Mouse (Mus musculus) retina, postnatal 7 days (tissue): ENCODE results near the gene Fanca.
A peak's percentile ranks its signal among the peaks of the same experiment; 100 is the strongest.
"Not testable (repeated sequence)": the region's sequence is repeated elsewhere in the genome, so short reads cannot be mapped to it uniquely, and the experiment has no call there.

Source experiments
- DNase-seq: peaks from one replicate; pipeline ENCODE4 v3.0.0-alpha.2; 2012; ENCODE audit warnings: low read depth, low spot score

Gene Fanca

DNA sequence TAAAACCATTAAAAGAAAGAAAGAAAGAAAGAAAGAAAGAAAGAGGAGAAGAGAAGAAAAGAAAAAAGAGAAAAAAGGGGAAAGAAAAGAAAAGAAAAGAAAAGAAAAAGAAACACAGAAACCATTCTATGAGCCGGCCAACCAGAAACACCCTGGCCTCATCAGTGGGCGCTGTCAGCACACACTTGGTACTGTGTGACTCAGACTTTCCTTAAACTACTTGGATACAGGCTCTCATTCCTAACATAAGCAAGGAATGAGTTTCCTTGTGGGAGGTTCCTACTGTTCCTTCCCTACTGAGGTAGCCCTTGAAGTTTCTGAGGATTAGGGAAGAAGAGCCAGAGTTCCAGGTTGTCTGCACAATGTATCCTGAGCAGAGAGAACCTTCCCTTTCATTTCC, 12.9 kb upstream of the Fanca start:
- DNase-seq = no peak

DNA sequence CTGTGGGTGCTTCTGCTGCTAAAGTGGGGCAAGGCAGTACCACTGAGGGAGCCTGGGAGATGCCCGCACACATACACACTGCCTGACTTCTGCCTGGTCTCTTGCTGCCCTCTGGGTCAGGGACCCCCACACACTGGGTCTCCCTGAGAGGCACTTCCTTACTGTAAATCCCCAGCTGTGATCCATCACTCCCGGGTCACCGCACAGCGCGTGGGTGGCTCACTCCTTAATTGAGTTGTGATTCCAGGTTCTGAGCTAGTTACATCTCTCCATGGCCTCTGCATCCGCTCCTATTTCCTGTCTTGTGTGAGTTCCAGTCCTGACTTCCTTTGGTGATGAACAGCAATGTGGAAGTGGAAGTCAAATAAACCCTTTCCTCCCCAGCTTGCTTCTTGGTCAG, 12.3 kb upstream of the Fanca start:
- no peak for DNase-seq

DNA sequence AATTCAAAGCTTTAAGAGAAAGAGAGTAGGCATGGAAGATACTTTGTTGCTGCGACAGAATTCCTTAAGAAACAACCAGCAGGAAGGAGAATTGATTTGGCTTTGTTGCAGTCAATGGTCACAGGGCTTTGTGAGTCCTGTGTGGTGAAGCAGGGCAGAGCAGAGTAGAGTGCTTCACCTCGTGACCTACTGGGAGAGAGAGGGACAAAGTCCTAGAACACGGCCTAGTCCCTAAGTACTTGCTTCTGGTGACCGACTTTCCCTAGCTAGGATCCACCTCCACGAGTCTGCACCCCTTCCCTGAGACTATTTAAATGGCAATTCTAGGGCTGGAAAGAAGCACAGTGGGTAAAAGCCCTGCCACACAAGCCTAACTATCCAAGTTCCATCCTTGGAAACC, 11.6 kb upstream of the Fanca start:
- DNase-seq = no peak

DNA sequence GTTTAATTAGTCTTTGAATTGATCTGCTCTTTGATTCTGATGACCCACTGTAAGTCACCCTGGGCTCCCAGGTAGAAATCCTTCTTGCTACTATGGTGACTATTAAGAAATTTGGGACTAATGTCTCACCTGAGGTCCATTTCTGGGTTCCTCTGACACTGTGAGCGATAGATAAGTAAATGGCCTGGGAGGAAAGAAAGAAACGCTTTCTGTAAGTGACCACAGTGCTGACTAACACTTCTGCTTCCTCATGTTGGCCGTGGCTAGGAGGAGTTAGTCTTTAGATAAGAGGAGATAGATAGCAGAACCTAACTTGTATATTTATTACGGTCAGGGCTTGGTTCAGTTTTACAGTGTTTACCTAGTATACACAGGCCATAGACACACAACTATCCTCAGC, 11.0 kb upstream of the Fanca start:
- no peak for DNase-seq

DNA sequence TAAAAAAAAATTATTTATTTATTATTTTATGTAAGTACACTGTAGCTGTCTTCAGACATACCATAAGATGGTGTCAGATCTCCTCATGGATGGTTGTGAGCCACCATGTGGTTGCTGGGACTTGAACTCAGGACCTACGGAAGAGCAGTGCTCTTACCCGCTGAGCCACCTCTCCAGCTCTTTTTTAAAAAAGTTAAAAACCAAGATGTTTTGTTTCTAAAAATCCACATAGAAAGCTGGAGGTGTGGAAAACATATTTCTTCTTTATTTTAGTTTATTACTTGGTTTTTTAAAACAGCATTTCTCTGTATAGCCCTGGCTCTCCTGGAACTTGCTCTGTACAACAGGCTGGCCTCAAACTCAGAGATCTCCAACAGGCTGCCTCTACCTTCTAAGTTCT, 10.2 kb upstream of the Fanca start:
- DNase-seq = no peak

DNA sequence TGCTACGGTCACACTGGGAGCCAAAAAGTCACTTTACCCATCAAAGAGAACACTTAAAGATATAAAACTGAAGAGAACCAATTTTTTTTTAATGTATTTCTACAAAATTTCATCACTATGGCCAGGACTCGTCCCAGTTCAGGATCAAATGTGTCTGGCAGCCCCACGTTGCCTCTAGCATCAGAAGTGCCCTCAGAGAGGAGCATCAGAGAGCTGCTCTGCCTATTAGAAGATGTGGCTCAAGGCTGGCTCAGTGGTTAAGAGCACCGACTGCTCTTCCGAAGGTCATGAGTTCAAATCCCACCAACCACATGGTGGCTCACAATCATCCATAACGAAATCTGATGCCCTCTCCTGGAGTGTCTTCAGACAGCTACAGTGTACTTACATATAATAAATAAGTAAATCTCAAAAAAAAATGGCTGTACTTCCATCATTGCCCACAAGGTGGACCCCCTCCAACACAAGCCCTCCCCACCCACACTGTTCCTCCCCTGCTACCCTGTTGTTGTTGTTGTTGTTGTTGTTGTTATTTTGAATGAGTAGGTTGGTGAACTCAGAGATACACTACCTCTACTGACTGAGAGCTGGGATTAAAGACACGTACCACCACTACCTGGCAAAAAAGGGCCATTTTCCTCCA, 1.3 kb upstream of the Fanca start:
- peak; percentile 41 for DNase-seq

DNA sequence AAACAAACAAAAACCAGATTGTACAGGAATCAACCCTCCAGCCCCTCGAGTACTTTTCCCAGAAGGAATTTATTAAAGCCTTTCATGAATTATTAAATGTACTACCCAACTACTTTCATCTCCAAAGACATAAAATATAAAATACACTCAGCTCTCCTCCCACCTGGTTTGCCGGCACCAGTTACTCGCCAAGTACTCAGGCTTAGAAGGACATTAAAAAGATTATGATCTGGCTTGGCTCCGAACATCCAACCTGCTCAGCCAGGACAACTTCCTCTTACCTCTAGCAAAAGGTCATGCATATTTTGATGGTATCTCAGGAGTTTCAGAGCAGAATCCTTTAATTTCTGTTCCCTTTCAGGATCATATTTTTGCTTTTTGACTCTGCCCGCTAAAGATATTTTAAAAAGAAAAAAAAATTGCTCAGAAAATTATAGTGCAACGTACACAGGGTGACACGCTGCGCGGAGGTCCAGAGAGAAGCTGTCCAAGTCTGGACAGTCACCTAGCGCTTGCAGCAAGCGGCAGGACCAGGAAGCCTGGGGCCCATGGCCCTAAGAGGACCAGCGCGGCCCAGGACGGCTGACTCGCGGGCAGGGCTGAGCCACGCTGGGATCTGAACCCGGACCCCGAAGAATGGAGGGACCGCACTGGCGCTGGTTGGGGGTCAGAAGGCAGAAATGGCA, 452 bp downstream of the Fanca start:
- DNase-seq = no peak

DNA sequence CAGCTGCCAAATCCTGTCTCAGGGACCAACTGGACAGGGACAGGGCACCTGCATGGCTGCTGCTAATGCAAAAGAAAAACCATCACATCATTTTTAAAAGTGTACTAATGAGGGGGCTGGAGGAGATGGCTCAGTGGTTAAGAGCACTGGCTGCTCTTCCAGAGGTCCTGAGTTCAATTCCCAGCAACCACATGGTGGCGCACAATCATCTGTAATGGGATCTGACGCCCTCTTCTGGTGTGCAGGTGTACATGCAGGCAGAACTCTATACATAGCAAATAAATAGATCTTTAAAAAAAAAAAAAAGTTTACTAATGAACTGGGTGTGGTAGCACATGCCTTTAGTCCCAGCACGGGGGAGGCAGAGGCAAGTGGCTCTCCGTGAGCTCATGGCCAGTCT, 9.6 kb downstream of the Fanca start:
- no peak for DNase-seq

DNA sequence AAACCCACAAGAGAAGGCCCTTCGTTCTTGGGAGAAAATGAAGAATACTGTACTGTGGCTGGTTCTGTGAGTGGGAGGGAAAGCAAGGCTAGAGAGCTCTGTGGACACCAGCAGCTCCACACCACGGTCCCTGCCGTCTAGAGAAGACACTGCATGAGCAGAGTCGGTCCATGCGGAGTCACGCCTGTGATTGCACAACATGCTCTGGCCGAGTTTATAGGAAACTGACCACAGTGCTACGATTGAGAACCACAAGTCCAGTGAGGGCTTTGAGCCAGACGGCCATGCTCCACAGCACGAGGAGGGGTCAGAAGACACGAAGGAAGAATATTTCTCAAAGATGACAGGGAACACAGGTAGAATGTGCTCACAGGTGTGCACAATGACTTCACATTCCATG, 20.1 kb downstream of the Fanca start:
- DNase-seq = no peak

DNA sequence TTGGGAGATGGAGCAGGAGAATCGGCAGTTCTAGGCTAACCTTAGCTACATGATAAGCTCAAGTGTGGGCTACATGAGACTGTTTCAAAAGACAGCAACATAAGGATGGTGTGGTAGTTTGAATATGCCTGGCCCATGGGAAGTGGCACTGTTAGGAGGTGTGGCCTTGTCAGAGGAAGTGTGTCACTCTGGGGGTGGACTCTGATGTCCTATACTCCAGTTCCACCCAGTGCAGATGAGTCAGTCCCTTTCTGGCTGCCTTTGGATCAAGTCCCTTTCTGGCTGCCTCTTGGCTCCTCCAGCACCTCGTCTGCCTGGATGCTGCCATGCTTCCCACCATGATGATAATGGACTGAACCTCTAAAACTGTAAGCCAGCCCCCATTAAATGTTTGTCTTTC, 25.6 kb downstream of the Fanca start:
- no peak for DNase-seq

DNA sequence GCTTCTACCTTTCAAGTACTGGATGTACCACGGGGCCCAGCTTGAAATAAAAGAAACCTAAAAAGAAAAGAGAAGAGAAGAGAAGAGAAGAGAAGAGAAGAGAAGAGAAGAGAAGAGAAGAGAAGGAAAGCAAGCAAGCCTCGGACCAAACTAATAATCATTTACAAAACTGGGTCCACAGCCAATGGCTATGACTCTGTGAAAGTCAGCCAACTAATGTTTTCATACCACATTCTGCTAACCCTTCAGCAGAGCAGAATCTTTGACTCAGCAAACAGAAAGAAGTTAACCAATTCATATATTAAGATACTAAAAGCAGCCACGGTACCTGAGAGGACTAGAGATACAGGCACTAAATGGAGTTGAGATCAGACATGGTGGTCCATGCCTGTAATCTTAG, 26.1 kb downstream of the Fanca start:
- DNase-seq = no peak

DNA sequence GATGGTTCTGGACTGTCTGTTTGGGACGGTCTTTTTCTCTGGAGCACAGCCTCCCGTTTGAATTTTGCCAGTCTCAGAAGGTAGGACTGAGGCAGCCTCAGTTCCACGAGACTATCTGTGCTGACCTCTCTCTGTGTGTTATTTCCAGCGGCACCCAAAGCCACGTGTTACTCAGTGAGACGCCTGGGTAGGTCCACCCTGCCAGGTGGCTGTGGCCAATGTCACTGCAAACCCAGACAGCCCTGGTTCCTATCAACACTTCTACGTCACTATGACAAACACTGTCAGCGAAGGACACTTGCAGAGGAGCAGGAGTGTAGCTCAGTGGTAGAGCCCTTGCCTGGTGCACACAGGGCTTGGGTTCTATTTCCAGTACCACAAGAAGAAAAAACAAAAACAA, 26.7 kb downstream of the Fanca start:
- DNase-seq = no peak

DNA sequence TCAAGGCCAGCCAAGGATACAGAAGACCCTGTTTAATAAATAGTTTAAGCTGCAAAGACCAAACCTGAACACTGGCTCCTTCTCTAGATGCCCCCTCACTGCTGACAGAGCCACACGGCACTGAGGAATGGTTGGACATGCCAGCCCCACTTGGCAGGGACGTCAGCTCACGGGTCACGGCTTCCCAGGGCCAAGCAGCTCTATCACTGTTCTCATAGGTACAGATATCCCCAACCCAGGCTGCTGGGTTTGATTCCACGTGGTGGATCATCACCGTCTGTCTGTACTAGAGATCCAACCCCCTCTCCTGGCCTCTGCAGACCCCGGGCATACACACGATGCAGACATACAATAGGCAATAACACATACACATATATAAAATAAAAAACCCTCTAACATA, 27.7 kb downstream of the Fanca start:
- no peak for DNase-seq

DNA sequence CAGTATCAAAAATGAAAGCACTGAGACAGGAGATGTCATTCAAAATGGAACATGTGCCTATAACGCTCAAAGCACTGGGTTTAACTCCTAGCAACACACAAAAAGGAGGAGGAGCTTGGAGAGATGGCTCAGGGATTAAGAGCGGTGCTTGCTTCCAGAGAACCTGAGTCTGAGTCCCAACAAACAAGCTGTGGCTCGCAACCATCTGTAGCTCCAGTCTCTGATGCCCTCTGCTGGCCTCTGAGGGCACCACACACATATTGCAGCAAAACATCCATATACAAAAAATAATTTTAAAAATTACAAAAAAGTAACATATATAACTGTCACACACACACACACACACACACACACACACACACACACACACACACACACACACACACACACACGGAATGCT, 28.2 kb downstream of the Fanca start:
- DNase-seq = peak; percentile 33

DNA sequence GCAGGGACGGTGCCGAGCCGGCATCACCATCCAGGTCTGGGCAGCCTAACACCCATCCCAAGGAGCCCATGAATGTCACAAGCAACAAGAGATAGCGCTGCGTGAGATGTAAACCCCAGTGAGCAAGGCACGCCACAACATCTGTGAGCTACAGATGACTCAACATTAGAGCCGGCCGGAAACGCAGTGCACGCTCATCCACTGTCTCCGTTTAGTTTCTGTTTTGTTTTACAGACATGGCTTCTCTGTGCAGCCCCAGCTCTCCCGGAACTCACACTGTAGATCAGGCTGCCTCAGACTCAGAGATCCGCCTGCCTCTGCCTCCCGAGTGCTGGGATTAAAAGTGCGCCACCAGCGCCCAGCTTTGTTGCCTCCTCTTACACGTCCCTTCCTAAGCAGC, 31.0 kb downstream of the Fanca start:
- DNase-seq = no peak

DNA sequence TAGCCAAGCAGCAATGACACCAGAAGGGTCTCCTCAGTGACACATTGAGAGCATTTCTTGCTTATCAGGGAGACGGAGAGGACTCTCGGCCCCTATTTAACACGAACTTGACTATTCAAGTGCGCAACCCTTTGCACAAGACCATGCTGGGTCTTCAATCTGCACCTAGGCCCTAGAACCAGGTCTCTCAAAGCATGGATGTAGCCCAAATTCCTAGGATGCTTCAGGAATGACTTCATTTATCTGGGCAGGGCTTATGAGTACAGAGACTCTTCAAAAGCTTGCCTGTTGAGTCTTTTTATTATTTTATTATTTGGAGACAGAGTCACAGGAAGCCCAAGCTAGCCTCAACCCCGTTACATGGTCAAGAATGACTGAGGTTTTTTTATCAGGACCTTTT, 33.9 kb downstream of the Fanca start:
- no peak for DNase-seq

DNA sequence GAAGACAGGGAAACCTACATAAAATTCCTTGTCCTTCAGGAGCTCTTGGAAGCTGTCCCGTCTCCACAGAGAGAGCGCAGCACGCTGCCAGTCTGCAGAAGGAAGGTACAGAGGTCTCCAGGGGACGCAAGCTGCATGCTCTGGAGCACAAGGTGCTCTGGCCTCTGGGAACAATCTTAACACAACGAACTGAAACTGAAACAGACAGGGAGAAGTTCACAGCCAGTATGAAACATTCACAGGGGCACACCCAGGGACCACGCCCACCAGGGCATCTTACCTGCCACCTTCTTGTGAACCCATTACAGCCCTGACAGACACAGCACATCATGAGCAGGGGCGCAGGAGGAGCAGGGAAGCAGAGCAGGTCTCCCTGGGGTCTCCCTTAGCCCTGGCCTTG, 34.4 kb downstream of the Fanca start:
- DNase-seq = no peak

DNA sequence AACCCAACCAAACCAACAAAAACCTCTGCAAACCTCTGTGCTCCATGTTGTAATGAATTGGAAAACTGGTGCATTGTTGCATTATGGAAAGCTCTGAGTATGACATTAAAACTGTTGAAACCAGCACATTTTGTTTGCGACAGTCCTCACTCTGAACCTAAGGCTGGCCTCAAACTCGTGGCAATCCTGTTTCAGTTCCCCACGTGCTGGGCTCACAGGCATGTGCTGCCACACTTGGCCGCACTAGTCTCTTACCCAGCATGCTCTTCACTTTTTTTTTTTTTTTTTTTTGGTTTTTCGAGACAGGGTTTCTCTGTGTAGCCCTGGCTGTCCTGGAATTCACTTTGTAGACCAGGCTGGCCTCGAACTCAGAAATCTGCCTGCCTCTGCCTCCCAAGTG, 35.4 kb downstream of the Fanca start:
- not testable (repeated sequence) for DNase-seq

DNA sequence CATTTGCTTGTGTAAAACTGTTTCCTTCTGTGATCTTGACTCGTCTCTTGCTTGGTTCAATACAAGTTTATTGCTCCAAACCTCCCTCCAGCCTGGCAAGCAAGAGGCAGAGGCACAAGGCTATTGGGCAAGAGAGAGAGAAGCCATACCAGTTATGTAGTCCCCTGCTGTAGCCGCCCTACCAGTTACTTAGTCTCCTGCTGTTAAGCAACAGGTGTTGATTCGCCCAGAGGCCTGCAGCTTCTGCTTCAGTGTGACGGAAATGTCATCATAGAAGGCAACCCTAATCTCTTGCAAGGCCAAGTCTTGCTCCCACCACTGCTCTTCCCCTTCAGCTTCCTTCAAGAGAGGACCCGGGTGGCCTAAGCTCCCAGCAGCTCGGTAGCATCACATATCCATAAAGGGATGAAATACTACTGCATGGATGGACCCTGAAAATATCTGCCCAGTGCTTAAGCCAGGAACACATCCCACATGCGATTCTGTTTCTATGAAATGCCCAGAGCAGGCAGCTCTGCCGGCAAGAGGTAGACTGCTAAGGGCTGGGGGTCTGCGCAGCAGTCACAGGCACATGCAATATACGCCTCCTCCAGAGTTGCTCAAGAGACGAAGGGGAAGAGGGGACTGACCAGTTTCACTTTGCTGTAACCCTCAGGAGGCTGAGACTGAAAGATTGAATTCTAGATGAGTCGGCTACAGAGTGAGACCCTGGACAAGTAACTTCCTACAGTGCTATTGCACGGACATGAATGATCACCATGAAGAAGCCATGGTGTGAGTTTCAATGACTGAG, 37.9 kb downstream of the Fanca start:
- DNase-seq = no peak

DNA sequence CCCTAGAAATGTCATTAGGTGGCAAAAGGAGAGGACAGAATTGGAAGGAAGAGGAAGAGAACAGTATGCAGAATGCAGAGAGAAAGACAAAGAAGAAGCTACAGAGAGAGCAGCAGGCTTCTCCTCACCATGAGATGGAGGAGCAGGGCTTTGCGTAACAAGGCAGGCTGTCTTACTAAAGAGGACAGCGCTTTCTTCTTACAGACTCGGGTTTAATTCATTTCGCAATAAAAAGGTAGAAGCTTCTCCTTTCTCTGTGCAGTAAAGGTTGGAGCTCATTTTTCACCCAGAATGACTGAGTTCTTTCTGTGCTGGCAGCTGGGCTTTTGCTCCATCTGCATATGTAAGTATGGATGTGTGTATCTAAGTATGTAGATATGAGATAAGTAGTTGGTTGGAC, 38.5 kb downstream of the Fanca start:
- no peak for DNase-seq

DNA sequence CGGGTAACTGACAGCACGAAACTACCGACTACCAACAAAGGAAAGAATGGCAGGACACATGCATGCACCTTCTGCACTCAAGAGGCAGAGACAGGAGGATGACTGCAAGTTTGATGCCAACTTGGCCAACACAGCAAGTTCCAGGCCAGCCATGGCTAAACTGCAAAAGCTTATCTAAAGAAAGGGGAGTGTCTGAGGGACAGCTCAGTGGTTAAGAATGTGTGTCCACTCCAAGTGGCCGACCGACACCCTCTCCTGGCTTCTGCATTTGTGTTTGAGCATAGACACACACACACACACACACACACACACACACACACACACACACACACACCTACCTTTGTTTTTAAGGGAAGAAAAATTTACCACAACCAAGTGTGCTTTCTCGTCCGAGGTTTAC, 39.9 kb downstream of the Fanca start:
- no peak for DNase-seq

DNA sequence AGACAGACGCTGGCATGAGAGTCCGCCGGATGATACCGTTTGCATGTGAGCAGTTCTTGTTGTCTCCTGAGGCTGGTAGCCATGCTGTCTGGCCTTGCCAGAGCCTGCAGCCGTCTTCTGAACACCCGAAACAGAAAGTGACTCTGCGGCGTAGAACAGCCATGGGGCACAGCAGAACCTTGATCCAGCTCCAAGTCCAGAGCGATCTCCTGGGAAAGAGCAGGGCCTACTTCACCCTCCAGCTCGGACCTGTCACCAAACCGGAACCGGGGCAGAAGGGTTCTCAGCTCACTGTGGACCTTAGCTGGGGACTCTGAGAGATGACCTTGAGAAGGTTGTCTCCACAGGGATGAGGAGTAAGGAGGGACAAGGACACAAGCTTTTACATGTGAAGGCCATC, 43.3 kb downstream of the Fanca start:
- no peak for DNase-seq

DNA sequence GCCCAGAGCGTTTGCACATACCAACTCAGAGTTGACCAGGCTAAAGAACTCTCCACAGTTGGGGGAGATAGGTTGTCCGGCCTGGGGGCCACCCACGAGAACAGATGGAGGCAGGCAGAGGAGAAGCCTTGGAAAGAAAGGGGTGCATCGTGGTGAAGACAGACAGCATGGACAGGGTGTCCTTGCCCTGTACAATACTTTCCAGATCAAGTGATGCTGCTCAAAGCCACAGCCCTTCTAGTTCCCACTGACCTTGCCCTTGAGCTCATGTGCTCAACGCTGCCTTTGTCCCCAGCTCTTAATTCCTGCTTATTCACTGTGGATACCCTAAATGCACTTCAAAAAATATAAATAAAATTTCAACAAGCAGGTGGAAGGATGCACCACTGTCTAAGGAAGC, 43.9 kb downstream of the Fanca start:
- DNase-seq = no peak
